Mouse (Mus musculus) MEL (cell line): ENCODE measurements around the gene Nedd8.

Experiments used
- CHD1 ChIP-seq: IDR thresholded peaks from 2 replicates; pipeline ENCODE4 v1.6.1; 2012; ENCODE audit warnings: low read depth, mild to moderate bottlenecking, inconsistent platforms, low read length, improper control_type of control experiment
- CHD2 ChIP-seq: IDR thresholded peaks from 2 replicates; pipeline ENCODE4 v1.6.1; 2011; ENCODE audit warnings: low read length, improper control_type of control experiment
- CTCF ChIP-seq, 3 experiments: IDR thresholded peaks in 2 of 3; conservative IDR thresholded peaks in 1 of 3; 2 replicates each; pipeline ENCODE4 v1.5.1; 2011 to 2012; ENCODE audit warnings: low read length in 3 of 3, low read depth in 2 of 3, mild to moderate bottlenecking in 2 of 3, improper control_type of control experiment in 1 of 3, inconsistent platforms in 1 of 3, mixed read lengths in 1 of 3, moderate library complexity in 1 of 3; ENCODE audit not compliant: control insufficient read depth in 1 of 3, insufficient read depth in 1 of 3, poor library complexity in 1 of 3, severe bottlenecking in 1 of 3
- EP300 ChIP-seq, 2 experiments: IDR thresholded peaks; 2 replicates each; pipeline ENCODE4 v1.6.1; 2011; ENCODE audit warnings: improper control_type of control experiment in 2 of 2, low read length in 2 of 2, low read depth in 1 of 2, mild to moderate bottlenecking in 1 of 2
- GATA1 ChIP-seq: IDR thresholded peaks from 2 replicates; pipeline ENCODE4 v1.6.1; 2011; ENCODE audit warnings: low read depth, low read length, improper control_type of control experiment
- HCFC1 ChIP-seq: IDR thresholded peaks from 2 replicates; pipeline ENCODE4 v1.6.1; 2012; ENCODE audit warnings: low read depth, mild to moderate bottlenecking, inconsistent platforms, low read length, improper control_type of control experiment, moderate library complexity
- MXI1 ChIP-seq: IDR thresholded peaks from 2 replicates; pipeline ENCODE4 v1.6.1; 2011; ENCODE audit warnings: mild to moderate bottlenecking, low read depth, low read length, improper control_type of control experiment
- MYB ChIP-seq: IDR thresholded peaks from 2 replicates; pipeline ENCODE4 v1.6.1; 2011; ENCODE audit warnings: mild to moderate bottlenecking, low read depth, low read length, improper control_type of control experiment
- POLR2A ChIP-seq, 2 experiments: IDR thresholded peaks; 2 replicates each; pipeline ENCODE4 v1.6.1; 2011 to 2012; ENCODE audit warnings: low read length in 2 of 2, mild to moderate bottlenecking in 2 of 2, control low read depth in 1 of 2, improper control_type of control experiment in 1 of 2, low read depth in 1 of 2, moderate library complexity in 1 of 2; ENCODE audit not compliant: control insufficient read depth in 1 of 2, insufficient read depth in 1 of 2, poor library complexity in 1 of 2
- POLR2AphosphoS2 ChIP-seq: IDR thresholded peaks from 2 replicates; pipeline ENCODE4 v1.6.1; 2011; ENCODE audit warnings: low read length, improper control_type of control experiment
- POLR2AphosphoS5 ChIP-seq: IDR thresholded peaks from 2 replicates; pipeline ENCODE4 v1.6.1; 2012; ENCODE audit warnings: low read depth, borderline replicate concordance, mild to moderate bottlenecking, inconsistent platforms, low read length, moderate library complexity, mixed read lengths
- TAL1 ChIP-seq: IDR thresholded peaks from 2 replicates; pipeline ENCODE4 v1.6.1; 2012; ENCODE audit warnings: mild to moderate bottlenecking, inconsistent platforms, low read length, moderate library complexity, mixed read lengths
- ZC3H11A ChIP-seq: IDR thresholded peaks from 2 replicates; pipeline ENCODE4 v1.6.1; 2012; ENCODE audit warnings: low read depth, mild to moderate bottlenecking, inconsistent platforms, low read length, improper control_type of control experiment

GRCm38 (mm10) chr14:55649884-55650283 lies 22.0 kb downstream of the Nedd8 start, which contains the start of gene Tssk4:
- TF ChIP-seq CTCF (IDR thresholded peaks at IDR 0.05 in 2 of 3, conservative IDR thresholded peaks at IDR 0.05 in 1 of 3; ENCODE audit: control insufficient read depth in 1 of 3, insufficient read depth in 1 of 3, low read depth in 2 of 3, low read length in 3 of 3, poor library complexity in 1 of 3, severe bottlenecking in 1 of 3) (no peak), POLR2A (IDR thresholded peaks at IDR 0.05; ENCODE audit: control insufficient read depth in 1 of 2, insufficient read depth in 1 of 2, low read depth in 1 of 2, low read length in 2 of 2, poor library complexity in 1 of 2) (no peak), CHD2 (no peak), EP300 (IDR thresholded peaks at IDR 0.05; ENCODE audit: low read depth in 1 of 2, low read length in 2 of 2) (no peak), GATA1 (no peak), MXI1 (no peak), CHD1 (no peak), ZC3H11A (no peak), POLR2AphosphoS2 (no peak), HCFC1 (no peak), POLR2AphosphoS5 (no peak), MYB (no peak), TAL1 (no peak)
